Mouse (Mus musculus): ENCODE measurements around the gene Acads. TPM values are rescaled to one million over a fixed set of nuclear protein-coding genes. Genes with fewer than 3 reads are reported as not detected.
A peak's percentile ranks its signal among the peaks of the same experiment; 100 is the strongest.
"Not testable (repeated sequence)": the region's sequence is repeated elsewhere in the genome, so short reads cannot be mapped to it uniquely, and the experiment has no call there.

The Acads gene
- 100 to 1,000 TPM; 153 to 165 TPM for total RNA-seq (2021)

DNA sequence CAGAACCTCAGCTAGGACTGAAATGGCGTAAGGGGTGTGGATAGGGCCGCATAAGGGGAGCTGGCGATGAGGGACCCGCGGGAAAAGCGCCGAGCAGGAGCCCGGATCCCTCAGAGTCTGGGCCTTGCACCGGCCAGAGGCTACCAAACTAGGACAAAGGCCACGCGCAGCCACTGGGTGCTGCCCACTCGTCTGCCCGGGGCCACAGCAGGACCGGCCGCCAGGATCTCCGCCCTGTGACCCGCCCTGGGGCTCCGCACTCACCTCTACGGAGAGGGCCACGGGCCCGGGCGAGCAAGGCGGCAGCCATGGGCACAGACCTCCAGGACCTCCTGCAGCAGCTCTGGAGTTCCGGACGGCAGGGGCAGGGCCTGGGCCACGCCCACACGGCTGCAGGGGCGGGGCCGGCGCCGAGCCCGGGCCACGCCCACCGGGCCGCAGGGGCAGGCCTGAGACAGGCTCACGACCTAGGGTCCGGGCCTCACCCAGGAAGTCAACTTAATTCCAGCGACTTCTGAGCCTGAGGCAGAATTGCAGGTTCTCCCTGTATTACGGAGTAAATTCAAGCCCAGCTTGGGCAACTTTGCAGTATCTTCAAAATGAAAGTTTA lies at the start of gene Acads:
TSS of gene Acads (minus strand) at position 386 of the 610 bp plus-strand sequence.
- peak; percentile 89 for DNase-seq

GRCm38 (mm10) chr5:115167396-115167795 lies 48.2 kb upstream of the Acads start:
- DNase-seq, result no peak

DNA sequence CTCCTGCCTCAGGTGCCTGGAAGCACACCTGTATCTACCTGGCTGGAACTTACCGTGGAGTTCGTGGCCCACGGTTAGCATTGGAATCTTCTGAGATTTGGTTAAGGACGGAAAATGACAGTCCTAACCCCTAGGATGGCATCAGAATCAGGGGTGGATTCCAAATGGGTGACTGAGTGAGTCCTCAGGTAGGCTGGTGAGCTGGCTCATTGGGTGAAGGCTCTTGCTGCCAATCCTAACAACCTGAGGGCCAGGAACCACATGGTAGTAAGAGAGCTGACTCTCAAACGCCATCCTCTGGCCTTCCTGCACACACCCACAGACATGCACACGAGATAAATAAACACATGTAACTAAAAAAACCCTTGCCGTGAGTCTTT lies 47.7 kb upstream of the Acads start:
- DNase-seq, result no peak

GRCm38 (mm10) chr5:115165895-115166814 lies 47.0 kb upstream of the Acads start:
- peak; percentile 63 for DNase-seq

DNA sequence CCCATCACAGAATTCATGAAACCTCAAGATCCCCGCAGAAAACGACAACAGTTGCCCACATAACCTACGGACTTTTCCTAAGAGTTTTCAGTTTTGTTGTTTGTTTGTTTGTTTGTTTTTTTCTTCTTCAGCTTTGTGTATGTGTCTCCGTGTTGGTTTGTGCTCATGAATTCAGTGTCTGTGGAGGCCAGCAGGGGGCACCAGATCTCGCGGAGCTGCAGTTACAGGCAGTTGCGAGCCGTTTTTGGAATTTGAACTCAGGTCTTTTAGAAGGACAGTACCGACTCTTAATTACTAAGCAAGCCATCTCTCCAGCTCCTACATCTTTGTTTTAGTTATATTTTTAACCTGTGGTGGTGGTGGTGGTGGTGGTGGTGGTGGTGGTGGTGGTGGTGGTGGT lies 46.2 kb upstream of the Acads start:
- no peak for DNase-seq

- DNase-seq, result not testable (repeated sequence)
These were observed 45.3 kb upstream of the Acads start for GRCm38 (mm10) chr5:115164446-115164845.

DNA sequence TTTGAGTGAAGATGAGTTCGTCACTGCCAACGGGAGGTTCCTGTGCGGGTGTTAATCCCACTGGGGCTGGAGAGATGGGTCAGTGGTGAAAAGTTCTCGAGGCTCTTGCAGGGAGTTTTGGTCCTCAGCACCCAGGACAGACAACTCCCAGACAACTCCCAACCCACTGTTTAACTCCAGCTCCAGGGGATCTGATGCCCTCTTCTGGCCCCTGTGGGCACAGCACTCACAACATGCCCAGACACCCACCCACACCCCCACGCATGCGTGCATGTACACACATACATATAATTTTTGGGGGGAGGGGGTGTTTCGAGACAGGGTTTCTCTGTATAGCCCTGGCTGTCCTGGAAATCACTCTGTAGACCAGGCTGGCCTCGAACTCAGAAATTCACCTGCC lies 44.4 kb upstream of the Acads start:
- DNase-seq, result peak; percentile 74

DNA sequence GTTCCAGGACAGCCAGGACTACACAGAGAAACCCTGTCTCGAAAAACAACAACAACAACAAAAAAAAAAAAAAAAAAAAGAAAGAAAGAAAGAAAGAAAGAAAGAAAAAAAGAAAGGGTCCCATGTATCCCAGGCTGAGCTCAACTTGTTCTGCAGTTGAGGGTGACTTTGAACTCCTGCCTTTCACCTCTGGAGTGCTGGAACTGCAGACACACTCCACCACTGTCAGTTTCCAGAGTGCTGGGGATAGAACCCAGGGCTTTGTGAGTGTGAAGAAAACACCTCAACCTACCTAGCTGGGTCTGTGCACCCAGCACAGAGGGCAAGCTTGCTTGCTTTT lies 42.8 kb upstream of the Acads start:
- DNase-seq, result not testable (repeated sequence)

DNA sequence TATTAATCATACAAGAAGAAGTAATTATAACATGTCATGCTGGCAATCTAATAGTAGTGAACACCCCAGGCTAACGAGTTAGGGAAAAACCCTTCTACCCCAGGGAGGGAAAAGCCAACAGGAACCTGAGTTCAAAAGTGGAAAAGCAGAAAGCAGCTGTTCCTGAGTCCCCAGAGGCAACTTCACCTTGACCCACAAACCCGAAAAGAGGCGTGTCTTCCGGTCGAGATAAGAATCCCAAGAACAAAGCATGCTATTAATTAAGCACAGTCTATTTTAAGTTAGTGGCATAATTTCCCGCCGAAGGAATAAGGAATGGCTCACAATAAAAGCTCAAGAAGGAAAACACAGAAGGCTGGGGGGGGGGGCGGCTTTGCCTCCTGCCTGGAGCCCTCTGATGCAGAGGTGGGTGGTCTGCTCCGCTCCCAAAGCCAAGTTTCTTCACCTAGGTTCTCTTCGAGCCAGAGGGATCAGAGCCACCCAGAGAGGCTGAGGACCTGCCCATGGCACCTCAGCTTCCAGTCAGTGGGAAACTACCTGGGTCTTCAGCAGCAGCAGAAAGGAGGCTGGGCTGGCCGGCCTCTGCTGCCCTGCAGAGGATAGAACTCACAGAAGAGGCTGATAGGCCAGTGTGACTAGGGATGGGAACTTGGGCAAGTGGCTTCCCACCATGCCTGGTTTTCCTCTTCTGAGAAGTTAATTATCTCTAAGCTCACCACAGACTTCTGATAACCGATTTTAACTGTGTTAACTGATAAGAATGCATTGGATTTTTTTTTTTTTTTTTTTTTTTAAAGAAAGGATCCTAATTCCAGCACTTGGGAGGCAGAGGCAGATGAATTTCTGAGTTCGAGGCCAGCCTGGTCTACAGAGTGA lies 42.2 kb upstream of the Acads start:
- DNase-seq, result no peak

DNA sequence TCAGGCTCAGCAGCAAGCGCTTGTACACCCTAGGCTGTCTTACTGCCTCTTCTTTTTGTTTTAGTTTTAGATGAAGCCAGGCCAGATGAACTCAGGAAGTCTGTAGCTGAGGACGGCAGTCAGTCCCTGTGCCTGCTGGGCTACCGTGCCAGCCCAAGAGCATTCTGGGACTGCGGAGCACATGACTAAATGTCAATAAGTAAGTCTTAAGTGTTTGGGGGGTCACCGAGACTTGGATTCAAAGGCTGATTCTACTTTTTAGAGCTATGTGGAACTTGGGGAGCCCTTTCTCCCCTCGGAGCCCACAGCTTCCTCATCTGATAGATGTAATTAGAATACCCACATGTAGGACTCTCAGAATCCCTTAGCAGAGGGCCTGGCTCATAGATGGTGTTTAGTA lies 41.5 kb upstream of the Acads start:
- no peak for DNase-seq

GRCm38 (mm10) chr5:115159165-115159564 lies 40.0 kb upstream of the Acads start:
- DNase-seq, result no peak

GRCm38 (mm10) chr5:115158040-115158983 lies 39.2 kb upstream of the Acads start, which contains the start of gene Mlec:
Mlec (minus strand) TSS chr5:115158179.
- DNase-seq, result peak; percentile 99

GRCm38 (mm10) chr5:115156933-115157589 lies 37.9 kb upstream of the Acads start:
- peak; percentile 39 for DNase-seq

- DNase-seq, result no peak
These were observed 37.3 kb upstream of the Acads start for GRCm38 (mm10) chr5:115156401-115156800.

GRCm38 (mm10) chr5:115155831-115156230 lies 36.7 kb upstream of the Acads start:
- no peak for DNase-seq

GRCm38 (mm10) chr5:115155156-115155631 lies 36.0 kb upstream of the Acads start:
- no peak for DNase-seq

- DNase-seq, result peak; percentile 10
These were observed 33.2 kb upstream of the Acads start for GRCm38 (mm10) chr5:115152132-115152956.

- DNase-seq, result no peak
These were observed 32.3 kb upstream of the Acads start for GRCm38 (mm10) chr5:115151457-115151856.

DNA sequence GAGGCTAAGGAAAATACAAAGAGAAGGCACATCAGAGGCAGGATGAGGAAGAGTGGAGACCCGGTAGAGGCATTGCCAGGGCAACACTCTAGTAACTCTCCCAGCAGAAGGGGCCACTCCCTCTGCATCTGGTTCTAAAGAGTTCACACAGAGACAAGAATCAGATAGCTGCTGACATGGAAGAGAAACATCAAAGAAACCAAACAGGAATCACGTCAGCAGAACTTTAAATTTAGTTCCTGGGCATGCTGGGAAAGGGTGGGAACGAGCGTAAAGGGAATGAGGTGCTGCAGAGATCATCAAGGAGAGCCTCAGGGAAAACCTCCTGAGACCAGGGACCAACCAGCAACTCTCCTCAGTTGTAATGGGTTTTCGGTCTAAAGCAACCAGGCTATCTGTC lies 31.8 kb upstream of the Acads start:
- no peak for DNase-seq

All from heart, postnatal 4 days (tissue).